Mouse (Mus musculus) CH12.LX (cell line): ENCODE measurements around the gene Lipc. TPM values are rescaled to one million over a fixed set of nuclear protein-coding genes. Genes with fewer than 3 reads are reported as not detected.

Experiments
- DNase-seq: peaks from one replicate; pipeline ENCODE4 v3.0.0-alpha.2; 2013; ENCODE audit errors: extremely low read depth
- H3K27ac ChIP-seq: 2 replicates; pipeline ENCODE4 v1.5.1; 2012; ENCODE audit warnings: low read depth, mild to moderate bottlenecking, control low read depth, moderate library complexity; ENCODE audit not compliant: insufficient read depth
- H3K27me3 ChIP-seq: replicated peaks from 2 replicates; pipeline ENCODE3; 2012; ENCODE audit warnings: inconsistent platforms
- H3K36me3 ChIP-seq, 2 experiments: replicated peaks in 1 of 2; 2 replicates each; pipeline versions ENCODE3 to v1.6.1; 2012; ENCODE audit warnings: inconsistent platforms in 1 of 2, low read length in 1 of 2, mild to moderate bottlenecking in 1 of 2, mixed read lengths in 1 of 2, moderate library complexity in 1 of 2; ENCODE audit not compliant: control insufficient read depth in 1 of 2, insufficient read depth in 1 of 2
- H3K4me1 ChIP-seq, 2 experiments: 2 replicates each; pipeline ENCODE4 v1.6.1; 2012; ENCODE audit warnings: inconsistent platforms in 1 of 2, moderate library complexity in 1 of 2; ENCODE audit not compliant: insufficient read depth in 2 of 2, control insufficient read depth in 1 of 2
- H3K4me2 ChIP-seq: 2 replicates; pipeline ENCODE4 v1.6.1; 2012; ENCODE audit warnings: low read depth, mild to moderate bottlenecking, control low read depth; ENCODE audit not compliant: poor library complexity, insufficient read depth, severe bottlenecking
- H3K4me3 ChIP-seq, 3 experiments: fragments of 150-350 bp in 1 of 3; sonication (generic) in 1 of 3; replicated peaks in 1 of 3; 2 replicates each; pipeline versions ENCODE3 to v1.5.1; 2011 to 2012; ENCODE audit warnings: low read depth in 2 of 3, low read length in 2 of 3, mild to moderate bottlenecking in 2 of 3, moderate library complexity in 2 of 3, control low read depth in 1 of 3, improper control_type of control experiment in 1 of 3, inconsistent platforms in 1 of 3, mixed read lengths in 1 of 3; ENCODE audit not compliant: poor library complexity in 1 of 3
- H3K79me2 ChIP-seq: replicated peaks from 2 replicates; pipeline ENCODE4 v1.6.1; 2012; ENCODE audit warnings: mild to moderate bottlenecking, moderate library complexity; ENCODE audit not compliant: control insufficient read depth, poor library complexity, insufficient read depth, severe bottlenecking; ENCODE audit errors: extremely low read depth
- H3K9ac ChIP-seq: 2 replicates; pipeline ENCODE4 v1.6.1; 2012; ENCODE audit warnings: low read depth, mild to moderate bottlenecking, control low read depth, moderate library complexity; ENCODE audit not compliant: insufficient read depth
- H3K9me3 ChIP-seq: replicated peaks from 2 replicates; pipeline ENCODE3; 2012; ENCODE audit warnings: low read length, inconsistent platforms, mixed read lengths
- CHD1 ChIP-seq: IDR thresholded peaks from 2 replicates; pipeline ENCODE4 v1.6.1; 2012; ENCODE audit warnings: low read depth, low read length, improper control_type of control experiment, inconsistent platforms
- CTCF ChIP-seq, 2 experiments: IDR thresholded peaks in 1 of 2; conservative IDR thresholded peaks in 1 of 2; 2 replicates each; pipeline ENCODE4 v1.5.1; 2011 to 2012; ENCODE audit warnings: low read depth in 2 of 2, low read length in 2 of 2, improper control_type of control experiment in 1 of 2, inconsistent platforms in 1 of 2, mild to moderate bottlenecking in 1 of 2, moderate library complexity in 1 of 2
- E2F4 ChIP-seq: IDR thresholded peaks from 2 replicates; pipeline ENCODE4 v1.6.1; 2011; ENCODE audit warnings: low read depth, low read length, improper control_type of control experiment; ENCODE audit not compliant: insufficient replicate concordance
- ELF1 ChIP-seq: IDR thresholded peaks from 2 replicates; pipeline ENCODE4 v1.6.1; 2014; ENCODE audit warnings: low read depth, mild to moderate bottlenecking, inconsistent platforms, low read length, improper control_type of control experiment
- GABPA ChIP-seq: IDR thresholded peaks from 2 replicates; pipeline ENCODE4 v1.6.1; 2012; ENCODE audit warnings: low read depth, low read length, improper control_type of control experiment, inconsistent platforms; ENCODE audit not compliant: insufficient replicate concordance
- HCFC1 ChIP-seq: IDR thresholded peaks from 2 replicates; pipeline ENCODE4 v1.6.1; 2012; ENCODE audit warnings: low read depth, mild to moderate bottlenecking, inconsistent platforms, low read length, improper control_type of control experiment
- IRF4 ChIP-seq: IDR thresholded peaks from 2 replicates; pipeline ENCODE4 v1.6.1; 2014; ENCODE audit warnings: low read depth, mild to moderate bottlenecking, inconsistent platforms, low read length, improper control_type of control experiment
- JUN ChIP-seq: IDR thresholded peaks from 2 replicates; pipeline ENCODE4 v1.6.1; 2011; ENCODE audit warnings: low read depth, mild to moderate bottlenecking, low read length, improper control_type of control experiment, moderate library complexity; ENCODE audit not compliant: insufficient read depth
- JUND ChIP-seq: conservative IDR thresholded peaks from 2 replicates; pipeline ENCODE4 v1.6.1; 2011; ENCODE audit warnings: low read depth, low read length, improper control_type of control experiment
- KAT2A ChIP-seq: IDR thresholded peaks from 2 replicates; pipeline ENCODE4 v1.6.1; 2012; ENCODE audit warnings: low read length, improper control_type of control experiment, inconsistent platforms; ENCODE audit not compliant: insufficient replicate concordance
- MAFK ChIP-seq: IDR thresholded peaks from 2 replicates; pipeline ENCODE4 v1.6.1; 2011; ENCODE audit warnings: low read length, improper control_type of control experiment; ENCODE audit not compliant: insufficient replicate concordance
- MAX ChIP-seq: IDR thresholded peaks from 2 replicates; pipeline ENCODE4 v1.6.1; 2011; ENCODE audit warnings: low read length, improper control_type of control experiment
- MAZ ChIP-seq: IDR thresholded peaks from 2 replicates; pipeline ENCODE4 v1.6.1; 2012; ENCODE audit warnings: low read depth, mild to moderate bottlenecking, inconsistent platforms, low read length, improper control_type of control experiment, moderate library complexity
- MEF2A ChIP-seq: IDR thresholded peaks from 2 replicates; pipeline ENCODE4 v1.6.1; 2014; ENCODE audit warnings: low read depth, mild to moderate bottlenecking, inconsistent platforms, low read length, improper control_type of control experiment, borderline replicate concordance
- MXI1 ChIP-seq: IDR thresholded peaks from 2 replicates; pipeline ENCODE4 v1.6.1; 2011; ENCODE audit warnings: mild to moderate bottlenecking, low read depth, low read length, improper control_type of control experiment
- MYC ChIP-seq: IDR thresholded peaks from 2 replicates; pipeline ENCODE4 v1.6.1; 2011; ENCODE audit warnings: low read depth, mild to moderate bottlenecking, improper control_type of control experiment, low read length
- NELFE ChIP-seq: IDR thresholded peaks from 2 replicates; pipeline ENCODE4 v1.6.1; 2011; ENCODE audit warnings: low read depth, low read length, improper control_type of control experiment
- PAX5 ChIP-seq: IDR thresholded peaks from 2 replicates; pipeline ENCODE4 v1.6.1; 2012; ENCODE audit warnings: low read length, inconsistent platforms, mixed read lengths
- POLR2A ChIP-seq: IDR thresholded peaks from 2 replicates; pipeline ENCODE4 v1.6.1; 2011; ENCODE audit warnings: low read depth, mild to moderate bottlenecking, improper control_type of control experiment, low read length
- POLR2AphosphoS2 ChIP-seq: IDR thresholded peaks from 2 replicates; pipeline ENCODE4 v1.6.1; 2011; ENCODE audit warnings: low read depth, low read length, improper control_type of control experiment
- RAD21 ChIP-seq: IDR thresholded peaks from 2 replicates; pipeline ENCODE4 v1.6.1; 2011; ENCODE audit warnings: low read depth, mild to moderate bottlenecking, low read length, improper control_type of control experiment, moderate library complexity
- SIN3A ChIP-seq: IDR thresholded peaks from 2 replicates; pipeline ENCODE4 v1.6.1; 2012; ENCODE audit warnings: low read length, improper control_type of control experiment, inconsistent platforms
- SMC3 ChIP-seq: IDR thresholded peaks from 2 replicates; pipeline ENCODE4 v1.6.1; 2011; ENCODE audit warnings: low read depth, low read length, improper control_type of control experiment
- TCF12 ChIP-seq: IDR thresholded peaks from 2 replicates; pipeline ENCODE4 v1.6.1; 2014; ENCODE audit warnings: low read depth, mild to moderate bottlenecking, inconsistent platforms, low read length, improper control_type of control experiment
- UBTF ChIP-seq: IDR thresholded peaks from 2 replicates; pipeline ENCODE4 v1.6.1; 2012; ENCODE audit warnings: low read depth, mild to moderate bottlenecking, inconsistent platforms, low read length, improper control_type of control experiment, moderate library complexity
- USF1 ChIP-seq: IDR thresholded peaks from 2 replicates; pipeline ENCODE4 v1.6.1; 2014; ENCODE audit warnings: low read depth, mild to moderate bottlenecking, inconsistent platforms, low read length, improper control_type of control experiment
- USF2 ChIP-seq: conservative IDR thresholded peaks from 2 replicates; pipeline ENCODE4 v1.6.1; 2011; ENCODE audit warnings: low read depth, low read length, improper control_type of control experiment
- ZKSCAN1 ChIP-seq: IDR thresholded peaks from 2 replicates; pipeline ENCODE4 v1.6.1; 2012; ENCODE audit warnings: low read depth, inconsistent platforms, low read length, improper control_type of control experiment, borderline replicate concordance
- ZMIZ1 ChIP-seq: IDR thresholded peaks from 2 replicates; pipeline ENCODE4 v1.6.1; 2012; ENCODE audit warnings: low read depth, mild to moderate bottlenecking, inconsistent platforms, low read length, improper control_type of control experiment
- dilution Hi-C: fragments of 300-500 bp; cut with MboI; formaldehyde crosslinking; loops from 2 replicates; pipeline ENCODE4 v1.14.3; 2020; ENCODE audit warnings: low sequenced_read_pairs; ENCODE audit not compliant: extremely low pct_unique_long_range_greater_than_20kb, extremely low pct_ligation_motif_present
- in situ Hi-C: fragments of 300-500 bp; cut with MboI; formaldehyde crosslinking; loops from 3 replicates; pipeline ENCODE4 v1.14.3; 2019; ENCODE audit warnings: low sequenced_read_pairs, low pct_ligation_motif_present, low pct_unique_long_range_greater_than_20kb, mixed read lengths
- polyA plus RNA-seq: library from polyadenylated mRNA; unstranded; fragments of >175 nt; gene quantifications from 2 replicates; pipeline ENCODE4 v1.2.1, GENCODE M21; 2012; ENCODE audit warnings: low read depth; ENCODE audit not compliant: insufficient read length
- total RNA-seq, 2 experiments: library from RNA; depleted of rRNA; stranded (reverse); fragments of 300-350 nt in 1 of 2; fragments of >200 nt in 1 of 2; gene quantifications; 2 replicates each; pipeline ENCODE4 v1.2.3; 2012 to 2014

The Lipc gene
- total and polyA plus RNA-seq, 3 experiments = 5.2 to 24.5 (median 8.6) TPM

GRCm38 (mm10) chr9:70867381-70867780 lies 84.6 kb downstream of the Lipc start:
- no peak for DNase-seq
- Histone ChIP-seq H3K4me3 (no peak overlapping the region), H3K9ac (no peak overlapping the region), H3K9me3 (no peaks in the 10 kb centered on the region), H3K27me3 (no peaks in the 10 kb centered on the region), H3K4me1 (peaks cover 0 to 4% of the 10 kb centered on the region in 2 experiments; a peak in 2 of 4 replicates), H3K27ac (no peak overlapping the region), H3K79me2 (no peaks in the 10 kb centered on the region), H3K4me2 (no peak overlapping the region), H3K36me3 (no peaks in the 10 kb centered on the region)
- in situ Hi-C loops (no loop called here), dilution Hi-C loops (no loop called here)
- TF ChIP-seq CHD1 (no peak), JUND (no peak), UBTF (no peak), POLR2A (no peak), ZKSCAN1 (no peak), ZMIZ1 (no peak), HCFC1 (no peak), MEF2A (no peak), PAX5 (no peak), USF1 (no peak), TCF12 (no peak), IRF4 (no peak), MAZ (no peak), MYC (no peak), MAX (no peak), POLR2AphosphoS2 (no peak), MXI1 (no peak), SMC3 (no peak), SIN3A (no peak), E2F4 (no peak)

DNA sequence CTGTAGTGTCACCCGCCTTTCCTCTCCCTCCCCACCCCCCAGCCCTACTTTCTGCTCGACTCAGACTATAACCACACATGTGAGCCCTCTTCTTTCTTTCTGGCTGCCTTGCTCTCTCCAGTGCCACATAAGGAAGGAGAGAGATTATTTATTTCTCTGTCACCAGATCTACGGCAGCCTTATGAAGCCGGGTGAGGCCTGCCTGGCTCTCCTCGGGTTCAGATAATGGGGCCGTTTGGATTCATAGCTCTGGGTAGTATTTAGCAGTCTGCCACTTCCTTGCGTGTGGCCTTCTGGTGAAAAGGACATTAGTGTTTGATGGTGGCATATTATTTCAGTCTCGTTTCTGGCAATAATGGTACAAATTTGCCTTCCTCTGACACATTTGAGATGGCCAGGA lies 88.0 kb downstream of the Lipc start:
- TF ChIP-seq KAT2A (no peak), USF2 (no peak), ZMIZ1 (no peak), POLR2AphosphoS2 (no peak), ELF1 (no peak), CHD1 (no peak), MEF2A (no peak), JUN (no peak), NELFE (no peak), RAD21 (no peak), CTCF (conservative IDR thresholded peaks at IDR 0.05 in 1 of 2, IDR thresholded peaks at IDR 0.05 in 1 of 2; ENCODE audit: low read depth in 2 of 2, low read length in 2 of 2) (no peak), UBTF (no peak), MAFK (no peak), ZKSCAN1 (no peak), MAX (no peak), GABPA (no peak)
- Histone ChIP-seq H3K4me2 (no peak overlapping the region), H3K27me3 (no peaks in the 10 kb centered on the region), H3K36me3 (no peaks in the 10 kb centered on the region), H3K27ac (no peak overlapping the region), H3K4me1 (no peaks in the 10 kb centered on the region), H3K79me2 (no peaks in the 10 kb centered on the region), H3K9ac (no peak overlapping the region), H3K4me3 (no peak overlapping the region), H3K9me3 (no peaks in the 10 kb centered on the region)
- dilution Hi-C loops = no loop called here
- in situ Hi-C loops = no loop called here
- no peak for DNase-seq
